Mouse (Mus musculus): ENCODE measurements around the gene Antxr1.

GRCm38 (mm10) chr6:87103314-87103713 is 232.3 kb downstream of the Antxr1 start:
- TF ChIP-seq CTCF (IDR thresholded peaks at IDR 0.05; ENCODE audit: low read depth, low read length) = no peak
- no peak for TF ChIP-seq POLR2A (IDR thresholded peaks at IDR 0.05; ENCODE audit: extremely low read depth, insufficient read depth, low read length)
